Mouse (Mus musculus) liver, adult 2 months (tissue): ENCODE measurements around the gene Rere. TPM values are rescaled to one million over a fixed set of nuclear protein-coding genes. Genes with fewer than 3 reads are reported as not detected.

Experiments
- DNase-seq: peaks from one replicate; pipeline ENCODE4 v3.0.0-alpha.2; 2011; ENCODE audit warnings: low read depth, low spot score; ENCODE audit errors: extremely low read depth
- H3K27ac ChIP-seq: fragments of 200-500 bp; replicated peaks from 2 replicates; pipeline ENCODE4 v1.5.1; 2012; ENCODE audit warnings: low read depth, mild to moderate bottlenecking, control low read depth, inconsistent platforms, low read length; ENCODE audit not compliant: insufficient read depth
- H3K27me3 ChIP-seq: fragments of 200-500 bp; 2 replicates; pipeline ENCODE4 v1.6.1; 2012; ENCODE audit warnings: mild to moderate bottlenecking, moderate library complexity, low read length, inconsistent platforms; ENCODE audit not compliant: control insufficient read depth, insufficient read depth
- H3K36me3 ChIP-seq: fragments of 200-500 bp; 2 replicates; pipeline ENCODE4 v1.6.1; 2012; ENCODE audit warnings: low read length, inconsistent platforms; ENCODE audit not compliant: control insufficient read depth, insufficient read depth
- H3K4me1 ChIP-seq: fragments of 200-500 bp; 2 replicates; pipeline ENCODE4 v1.6.1; 2011; ENCODE audit warnings: low read length; ENCODE audit not compliant: control insufficient read depth, insufficient read depth
- H3K4me3 ChIP-seq: fragments of 200-500 bp; 2 replicates; pipeline ENCODE4 v1.5.1; 2011; ENCODE audit warnings: low read depth, mild to moderate bottlenecking, control low read depth, low read length, moderate library complexity; ENCODE audit not compliant: insufficient read depth
- H3K79me2 ChIP-seq: fragments of 200-500 bp; 2 replicates; pipeline ENCODE4 v1.6.1; 2012; ENCODE audit warnings: inconsistent platforms, mild to moderate bottlenecking, low read length, moderate library complexity; ENCODE audit not compliant: control insufficient read depth, insufficient read depth
- H3K9ac ChIP-seq: fragments of 200-500 bp; 2 replicates; pipeline ENCODE4 v1.6.1; 2012; ENCODE audit warnings: low read depth, mild to moderate bottlenecking, control low read depth, inconsistent platforms, low read length
- CTCF ChIP-seq: fragments of 200-500 bp; IDR thresholded peaks from 2 replicates; pipeline ENCODE4 v1.5.1; 2011; ENCODE audit warnings: low read depth, low read length, control low read depth
- POLR2A ChIP-seq: fragments of 200-500 bp; IDR thresholded peaks from 2 replicates; pipeline ENCODE4 v1.6.1; 2011; ENCODE audit warnings: low read length, control low read depth; ENCODE audit not compliant: insufficient read depth; ENCODE audit errors: extremely low read depth
- WGBS: fragments of 180-500 bp; shearing (Covaris S2); methylation state at CpG from one replicate; pipeline ENCODE4 v1.1.7; 2018; 5-methylcytosine and 5-hydroxymethylcytosine counted together
- polyA plus RNA-seq: library from polyadenylated mRNA; depleted of rRNA; stranded (reverse); fragments of >200 nt; gene quantifications from 2 replicates; pipeline ENCODE4 v1.2.3, GENCODE M21; 2012
- total RNA-seq: library from RNA; depleted of rRNA; stranded (reverse); fragments of >200 nt; gene quantifications from 2 replicates; pipeline ENCODE4 v1.2.3, GENCODE M21; 2014

Gene Rere
- total and polyA plus RNA-seq, 2 experiments, result 8.8 to 10.0 TPM

- 16% methylated on average over 41 of the region's 41 CpGs for WGBS
- Histone ChIP-seq H3K27me3 (peaks cover 2% of the 10 kb centered on the region; the same call in 1 of the 2 replicates), H3K36me3 (no peaks in the 10 kb centered on the region), H3K4me3 (no peak within 1 kb of the TSS), H3K79me2 (no peaks in the 10 kb centered on the region), H3K4me1 (no peaks in the 10 kb centered on the region; the same call in 1 of the 2 replicates), H3K27ac (no peak within 1 kb of the TSS), H3K9ac (no peak within 1 kb of the TSS)
- DNase-seq, result no peak
- no peak for TF ChIP-seq POLR2A
- TF ChIP-seq CTCF, result no peak
Observed at GRCm38 (mm10) chr4:150651390-150652277, 370.2 kb downstream of the Rere start, which contains the start of gene Slc45a1. TSS of gene Slc45a1 (minus strand) at chr4:150652174.

GRCm38 (mm10) chr4:150653072-150653599 lies 371.7 kb downstream of the Rere start:
- H3K4me1 ChIP-seq, result no peaks in the 10 kb centered on the region; the same call in 1 of the 2 replicates
- H3K27me3 ChIP-seq, result peaks cover 2% of the 10 kb centered on the region; the same call in 1 of the 2 replicates
- no peak overlapping the region for H3K27ac ChIP-seq
- H3K36me3 ChIP-seq, result no peaks in the 10 kb centered on the region
- 44% methylated on average over 11 of the region's 11 CpGs for WGBS
- H3K79me2 ChIP-seq, result no peaks in the 10 kb centered on the region
- H3K9ac ChIP-seq, result no peak overlapping the region
- DNase-seq, result no peak
- TF ChIP-seq POLR2A (no peak), CTCF (no peak)
- no peak overlapping the region for H3K4me3 ChIP-seq

GRCm38 (mm10) chr4:150655989-150656388 lies 374.5 kb downstream of the Rere start:
- DNase-seq, result peak; percentile 62
- 6% methylated on average over 17 of the region's 17 CpGs for WGBS
- Histone ChIP-seq H3K4me1 (peaks cover 3% of the 10 kb centered on the region; the same call in 1 of the 2 replicates), H3K4me3 (no peak overlapping the region), H3K36me3 (no peaks in the 10 kb centered on the region), H3K9ac (0 out of 2 replicates have a peak overlapping the region, but pooled peaks have one; percentile 7), H3K27me3 (peaks cover 2% of the 10 kb centered on the region; the same call in 1 of the 2 replicates), H3K79me2 (no peaks in the 10 kb centered on the region), H3K27ac (no peak overlapping the region)
- TF ChIP-seq POLR2A (no peak), CTCF (peak; percentile 99)

- peaks cover 3% of the 10 kb centered on the region; the same call in 1 of the 2 replicates for H3K4me1 ChIP-seq
- 88% methylated on average over 6 of the region's 6 CpGs for WGBS
- peaks cover 2% of the 10 kb centered on the region; the same call in 1 of the 2 replicates for H3K27me3 ChIP-seq
- TF ChIP-seq CTCF, result peak; percentile 38; the same call in 1 of the 2 replicates
- no peak for TF ChIP-seq POLR2A
- no peak overlapping the region for H3K4me3 ChIP-seq
- H3K36me3 ChIP-seq, result no peaks in the 10 kb centered on the region
- DNase-seq, result no peak
- no peak overlapping the region for H3K9ac ChIP-seq
- H3K27ac ChIP-seq, result no peak overlapping the region
- H3K79me2 ChIP-seq, result no peaks in the 10 kb centered on the region
Observed at GRCm38 (mm10) chr4:150656504-150656903, 375.1 kb downstream of the Rere start.

GRCm38 (mm10) chr4:150659926-150660610 lies 378.6 kb downstream of the Rere start:
- DNase-seq, result peak; percentile 27
- WGBS, result 24% methylated on average over 9 of the region's 9 CpGs
- H3K4me1 ChIP-seq, result peaks cover 3% of the 10 kb centered on the region; the same call in 1 of the 2 replicates
- H3K4me3 ChIP-seq, result no peak overlapping the region
- H3K27ac ChIP-seq, result peak overlapping the region; percentile 49; the same call in 1 of the 2 replicates
- no peaks in the 10 kb centered on the region for H3K36me3 ChIP-seq
- no peaks in the 10 kb centered on the region for H3K27me3 ChIP-seq
- TF ChIP-seq POLR2A (no peak), CTCF (peak; percentile 66)
- H3K79me2 ChIP-seq, result no peaks in the 10 kb centered on the region
- H3K9ac ChIP-seq, result no peak overlapping the region; the same call in 1 of the 2 replicates
